Mouse (Mus musculus): ENCODE results near the gene Foxr2.

Foxr2 gene

GRCm38 (mm10) chrX:153118486-153118885, at the start of gene Foxr2:
Gene Foxr2 (plus strand): TSS chrX:153118786.
- DNase-seq, result no peak

DNA sequence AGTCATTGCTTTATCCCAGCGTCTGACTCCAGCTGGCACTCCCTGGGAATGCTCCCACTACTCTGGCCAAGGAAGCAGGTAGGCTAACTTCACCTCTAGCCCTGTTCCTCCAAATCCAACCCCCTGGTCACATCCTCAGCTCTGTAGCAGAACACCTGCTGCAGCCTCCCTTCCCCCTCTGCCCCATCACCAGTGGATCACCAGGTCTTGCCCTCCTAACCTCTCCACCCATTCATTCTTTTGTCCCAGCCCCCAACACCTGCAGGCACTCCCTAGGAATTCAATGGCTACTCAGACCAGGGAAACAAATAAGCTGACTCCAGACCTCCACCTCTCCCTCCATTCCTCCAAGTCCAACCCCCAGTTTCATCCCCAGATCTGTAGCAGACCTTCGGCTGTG, 427 bp downstream of the Foxr2 start:
- DNase-seq, result no peak

- DNase-seq, result peak; percentile 77 to 78
These were observed 21.3 kb downstream of the Foxr2 start, which contains the start of gene Rragb for GRCm38 (mm10) chrX:153139734-153140515. Gene Rragb (plus strand): TSS chrX:153139981.

DNA sequence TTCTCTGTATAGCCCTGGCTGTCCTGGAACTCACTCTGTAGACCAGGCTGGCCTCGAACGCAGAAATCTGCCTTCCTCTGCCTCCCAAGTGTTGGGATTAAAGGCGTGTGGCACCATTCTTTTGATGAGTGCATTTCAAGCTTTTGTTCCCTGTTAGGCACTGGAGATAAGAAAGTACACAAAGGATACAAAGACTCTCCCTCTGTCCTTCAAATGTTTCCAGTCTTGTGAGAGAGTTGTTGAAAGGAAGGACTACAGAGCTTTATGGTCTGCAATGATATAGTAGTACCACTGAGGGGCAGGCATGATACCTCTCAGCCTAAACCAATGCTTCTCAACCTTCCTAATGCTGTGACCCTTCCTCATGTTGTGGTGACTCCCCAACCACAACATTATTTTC, 24.1 kb downstream of the Foxr2 start:
- no peak for DNase-seq

GRCm38 (mm10) chrX:153151766-153152165, 33.2 kb downstream of the Foxr2 start:
- no peak for DNase-seq

GRCm38 (mm10) chrX:153155322-153155721, 36.7 kb downstream of the Foxr2 start:
- peak; percentile 1 to 3 for DNase-seq

- DNase-seq, result peak in 1 of 2 experiments; percentile 3
These were observed 56.2 kb downstream of the Foxr2 start for GRCm38 (mm10) chrX:153174786-153175185.

- no peak for DNase-seq
These were observed 63.6 kb downstream of the Foxr2 start for GRCm38 (mm10) chrX:153182221-153182620.

All from kidney, adult 8-10 months (tissue).